Mouse (Mus musculus) bone marrow, adult 2 months (tissue): ENCODE measurements around the gene Fam120a. TPM values are rescaled to one million over a fixed set of nuclear protein-coding genes. Genes with fewer than 3 reads are reported as not detected.

Experiments used
- H3K27ac ChIP-seq: fragments of 200-500 bp; 2 replicates; pipeline ENCODE4 v1.5.1; 2012; ENCODE audit warnings: low read depth, mild to moderate bottlenecking, control low read depth, inconsistent platforms, low read length; ENCODE audit not compliant: control insufficient read depth, poor library complexity, insufficient read depth
- H3K4me1 ChIP-seq: fragments of 200-500 bp; 2 replicates; pipeline ENCODE4 v1.6.1; 2011; ENCODE audit warnings: low read length; ENCODE audit not compliant: control insufficient read depth, insufficient read depth
- H3K4me3 ChIP-seq: fragments of 200-500 bp; replicated peaks from 2 replicates; pipeline ENCODE3; 2011; ENCODE audit warnings: mild to moderate bottlenecking, low read depth, low read length, control low read depth; ENCODE audit not compliant: control insufficient read depth
- CTCF ChIP-seq: fragments of 200-500 bp; IDR thresholded peaks from 2 replicates; pipeline ENCODE4 v1.5.1; 2011; ENCODE audit warnings: low read length, control low read depth; ENCODE audit not compliant: control insufficient read depth, insufficient read depth
- POLR2A ChIP-seq: fragments of 200-500 bp; IDR thresholded peaks from 2 replicates; pipeline ENCODE4 v1.6.1; 2011; ENCODE audit warnings: low read depth, mild to moderate bottlenecking, control low read depth, low read length, borderline replicate concordance; ENCODE audit not compliant: control insufficient read depth
- WGBS: fragments of 180-500 bp; shearing (Covaris S2); methylation state at CpG from one replicate; pipeline ENCODE4 v1.1.7; 2018; 5-methylcytosine and 5-hydroxymethylcytosine counted together
- polyA plus RNA-seq: library from polyadenylated mRNA; stranded (reverse); fragments of >200 nt; gene quantifications from 2 replicates; pipeline ENCODE4 v1.2.4, GENCODE M21; 2011; ENCODE audit warnings: low replicate concordance; ENCODE audit not compliant: missing spikeins, insufficient read depth, insufficient read length

Fam120a gene
- polyA plus RNA-seq, 1 experiment, result 67.9 TPM

DNA sequence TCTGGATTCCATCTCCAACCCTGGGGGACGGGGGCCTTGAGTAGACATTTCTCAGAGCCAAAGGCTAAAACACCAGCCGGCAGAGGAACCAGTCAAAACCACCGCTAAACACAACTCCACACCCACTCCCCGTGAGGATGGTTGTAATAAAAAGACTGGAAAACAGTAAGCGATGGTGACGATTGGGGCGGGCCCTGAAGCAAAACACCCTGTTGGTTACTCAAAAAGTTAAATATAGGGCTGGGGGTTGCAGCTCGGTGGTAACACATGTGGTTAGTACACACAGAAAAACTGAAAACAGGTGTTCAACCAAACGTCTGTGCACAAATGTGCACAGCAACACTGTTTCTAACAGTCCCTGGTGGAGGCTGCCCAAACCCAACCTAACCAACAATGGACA lies 104.3 kb downstream of the Fam120a start:
- 44% methylated on average over 9 of the region's 9 CpGs for WGBS
- Histone ChIP-seq H3K4me1 (peaks cover 5% of the 10 kb centered on the region), H3K4me3 (no peak overlapping the region), H3K27ac (peak overlapping the region; percentile 40)
- TF ChIP-seq POLR2A, result no peak
- no peak for TF ChIP-seq CTCF

DNA sequence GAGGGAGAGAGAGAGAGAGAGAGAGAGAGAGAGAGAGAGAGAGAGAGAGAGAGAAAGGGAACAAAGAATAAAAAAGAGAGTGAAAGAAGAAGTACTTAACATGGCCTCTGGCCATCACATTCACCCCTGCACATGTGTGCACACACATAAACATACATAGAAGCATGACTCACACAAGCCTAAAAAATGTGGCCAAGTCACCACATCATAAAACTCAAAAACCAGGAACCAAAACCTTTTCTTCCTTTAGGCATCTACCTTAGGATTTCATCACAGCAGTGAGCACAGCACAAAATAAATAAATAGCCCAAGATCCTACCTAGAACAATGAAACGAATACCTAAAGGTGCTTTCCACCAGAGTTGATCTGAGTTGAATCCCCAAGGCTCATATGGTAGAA lies 105.9 kb downstream of the Fam120a start:
- no peak overlapping the region for H3K27ac ChIP-seq
- TF ChIP-seq CTCF, result no peak
- TF ChIP-seq POLR2A, result no peak
- 57% methylated on average over 1 of the region's 1 CpGs for WGBS
- peaks cover 9% of the 10 kb centered on the region for H3K4me1 ChIP-seq
- no peak overlapping the region for H3K4me3 ChIP-seq

- 82% methylated on average over 4 of the region's 4 CpGs for WGBS
- no peak for TF ChIP-seq POLR2A
- TF ChIP-seq CTCF, result no peak
- H3K4me1 ChIP-seq, result peaks cover 11% of the 10 kb centered on the region
Measured at GRCm38 (mm10) chr13:48858779-48859178, 109.0 kb downstream of the Fam120a start.

DNA sequence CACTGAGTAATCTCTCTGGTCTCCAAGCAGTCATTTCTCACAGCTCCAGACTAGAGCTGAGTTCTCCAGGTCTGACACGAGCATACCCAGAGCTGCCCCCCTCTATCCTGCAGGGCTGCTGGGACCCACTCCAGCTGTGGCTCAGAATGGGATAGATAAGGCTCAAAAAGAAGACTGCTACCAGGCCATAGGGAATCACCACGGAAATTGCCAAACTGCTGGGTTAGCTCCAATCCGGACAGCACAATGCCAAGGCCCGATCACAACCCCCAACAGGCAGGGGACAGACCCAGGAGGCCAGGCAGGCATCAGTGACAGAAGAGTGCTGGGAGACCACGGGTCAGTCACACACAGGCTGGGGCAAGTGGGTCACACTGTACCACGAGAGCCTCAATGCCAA lies 109.8 kb downstream of the Fam120a start:
- Histone ChIP-seq H3K4me3 (no peak overlapping the region), H3K27ac (peak overlapping the region; percentile 58), H3K4me1 (peaks cover 9% of the 10 kb centered on the region)
- WGBS, result 72% methylated on average over 6 of the region's 6 CpGs
- TF ChIP-seq POLR2A (no peak), CTCF (no peak)

More at GRCm38 (mm10) chr13:48858779-48859178, 109.0 kb downstream of the Fam120a start:
- H3K4me3 ChIP-seq, result no peak overlapping the region
- peak overlapping the region; percentile 58 for H3K27ac ChIP-seq

DNA sequence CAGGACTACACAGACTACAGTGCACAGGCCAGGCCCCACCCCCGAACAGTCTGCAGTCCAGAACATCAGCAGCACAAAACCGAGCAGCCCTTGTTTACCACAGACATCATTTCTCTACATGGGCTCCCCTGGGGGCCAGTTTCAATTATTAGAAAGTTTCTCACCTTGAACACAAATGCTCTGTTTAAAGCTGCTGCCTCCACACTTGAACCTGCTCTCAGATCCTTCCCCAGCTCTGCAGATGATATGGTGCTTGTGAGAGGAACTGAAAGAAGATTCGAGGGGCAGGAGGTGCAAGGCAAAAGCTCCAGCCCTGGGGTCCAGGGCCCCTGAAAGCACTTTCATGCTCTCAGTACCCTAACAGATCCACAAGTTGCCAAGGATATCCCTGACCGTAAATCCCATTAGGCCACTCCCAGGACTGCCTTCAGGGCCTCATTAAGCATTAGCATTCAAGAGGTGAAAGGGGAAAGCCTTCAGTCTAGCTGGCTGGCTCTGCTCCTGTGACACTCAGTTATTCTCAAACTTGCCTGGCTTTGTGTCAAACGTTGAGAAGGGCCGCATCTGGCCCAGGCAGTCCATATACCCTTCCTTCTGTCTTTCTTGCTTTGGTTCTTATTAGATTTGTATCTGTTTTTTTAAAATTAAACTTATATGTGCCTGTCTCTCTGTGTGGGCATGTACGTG lies 110.4 kb downstream of the Fam120a start:
- no peak overlapping the region; the same call in 1 of the 2 replicates for H3K27ac ChIP-seq
- peaks cover 9% of the 10 kb centered on the region for H3K4me1 ChIP-seq
- WGBS, result 60% methylated on average over 7 of the region's 7 CpGs
- H3K4me3 ChIP-seq, result no peak overlapping the region
- TF ChIP-seq POLR2A (no peak), CTCF (no peak)

GRCm38 (mm10) chr13:48853947-48854346 lies 113.9 kb downstream of the Fam120a start:
- no peak overlapping the region for H3K27ac ChIP-seq
- H3K4me3 ChIP-seq, result no peak overlapping the region
- WGBS, result 72% methylated on average over 3 of the region's 3 CpGs
- TF ChIP-seq POLR2A, result no peak
- TF ChIP-seq CTCF, result no peak
- peaks cover 9% of the 10 kb centered on the region for H3K4me1 ChIP-seq

GRCm38 (mm10) chr13:48853475-48853874 lies 114.3 kb downstream of the Fam120a start:
- no peak overlapping the region for H3K27ac ChIP-seq
- H3K4me3 ChIP-seq, result no peak overlapping the region
- 41% methylated on average over 2 of the region's 2 CpGs for WGBS
- peaks cover 8% of the 10 kb centered on the region for H3K4me1 ChIP-seq
- TF ChIP-seq CTCF (no peak), POLR2A (no peak)

DNA sequence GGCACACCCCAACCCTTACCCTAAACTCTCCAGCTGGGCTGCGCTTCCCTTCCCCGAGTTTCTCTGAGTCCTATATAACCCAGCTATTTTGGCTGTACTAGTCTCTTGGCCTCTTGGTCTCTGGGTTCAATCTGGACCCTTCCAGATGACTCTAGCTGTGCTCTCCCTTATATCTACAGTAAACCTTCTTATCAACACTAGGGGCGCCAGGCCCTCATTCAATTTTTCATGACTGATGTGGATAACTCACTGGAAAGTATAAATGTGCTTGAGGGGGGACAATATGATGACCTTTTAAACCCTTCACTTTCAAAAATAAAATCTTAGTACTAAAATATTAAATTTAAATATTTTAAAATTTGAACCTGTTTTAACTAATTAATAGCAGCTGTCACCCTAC lies 115.0 kb downstream of the Fam120a start:
- TF ChIP-seq POLR2A (no peak), CTCF (no peak)
- WGBS, result 69% methylated on average over 3 of the region's 3 CpGs
- Histone ChIP-seq H3K27ac (no peak overlapping the region), H3K4me1 (peaks cover 5% of the 10 kb centered on the region), H3K4me3 (no peak overlapping the region)
